Mouse (Mus musculus): Measurements from ENCODE around the gene Tlx2. TPM values are rescaled to one million over a fixed set of nuclear protein-coding genes. Genes with fewer than 3 reads are reported as not detected.

Gene Tlx2
- total and polyA plus RNA-seq, 3 experiments: not detected

GRCm38 (mm10) chr6:83108762-83109668 lies 38.9 kb upstream of the Tlx2 start, which contains the start of gene Mrpl53 (continued):
- TF ChIP-seq ZMIZ1 (IDR thresholded peaks at IDR 0.05; ENCODE audit: low read depth, low read length) (peak; percentile 70; the same call in 1 of the 2 replicates), ZNF384 (IDR thresholded peaks at IDR 0.05; ENCODE audit: low read depth, low read length) (no peak), ZC3H11A (IDR thresholded peaks at IDR 0.05; ENCODE audit: low read depth, low read length) (no peak), RAD21 (IDR thresholded peaks at IDR 0.05; ENCODE audit: low read depth, low read length) (no peak), GABPA (IDR thresholded peaks at IDR 0.05; ENCODE audit: insufficient replicate concordance, low read depth, low read length) (no peak; the same call in 1 of the 2 replicates), UBTF (IDR thresholded peaks at IDR 0.05; ENCODE audit: low read depth, low read length) (0 out of 2 replicates have a peak, but pooled peaks have one; percentile 63), USF2 (conservative IDR thresholded peaks at IDR 0.05; ENCODE audit: low read depth, low read length) (no peak), KAT2A (IDR thresholded peaks at IDR 0.05; ENCODE audit: insufficient replicate concordance, low read length) (peak; percentile 94; the same call in 1 of the 2 replicates), USF1 (IDR thresholded peaks at IDR 0.05; ENCODE audit: low read depth, low read length) (no peak)

DNA sequence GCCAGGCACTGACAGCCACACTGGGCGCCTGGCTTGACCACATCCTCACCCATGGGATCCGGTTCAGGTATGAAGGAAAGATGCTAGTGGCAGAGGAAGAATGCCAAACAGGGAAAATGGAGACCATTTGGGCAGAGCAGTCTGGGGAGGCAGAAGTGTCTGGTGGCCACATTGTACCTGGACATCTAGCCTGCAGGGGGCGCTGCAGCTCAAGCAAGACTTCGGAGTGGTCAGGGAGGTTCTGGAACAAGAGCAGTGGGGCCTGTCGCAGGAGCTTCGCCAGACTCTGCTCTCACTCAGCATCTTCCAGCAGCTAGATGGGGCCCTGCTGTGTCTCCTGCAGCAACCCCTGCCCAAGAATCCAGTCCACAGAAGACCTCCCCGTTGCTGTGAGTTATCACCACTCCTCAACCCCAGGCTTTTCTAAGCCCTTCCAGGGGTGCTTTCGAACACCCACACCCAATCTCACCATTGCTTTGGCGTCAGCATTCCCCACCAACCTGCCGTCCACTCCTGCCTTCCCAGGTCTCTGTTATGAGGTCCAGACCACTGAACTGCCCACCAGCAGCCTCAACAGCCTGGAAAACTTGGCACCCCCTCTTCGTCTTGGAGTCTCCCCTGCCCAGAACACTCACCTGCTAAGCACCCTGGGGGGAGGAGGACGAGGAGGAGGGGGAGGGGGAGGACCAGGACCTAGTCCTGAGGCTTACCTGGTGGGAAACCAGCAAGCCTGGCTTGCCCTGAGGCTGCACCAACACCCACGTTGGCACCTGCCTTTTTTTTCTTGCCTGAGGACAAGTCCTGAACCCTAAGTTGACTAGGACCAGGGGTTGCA lies 37.7 kb upstream of the Tlx2 start:
- Histone ChIP-seq H3K9ac (ENCODE audit: insufficient read depth, low read depth) (peak overlapping the region; percentile 77; the same call in 1 of the 2 replicates), H3K4me1 (ENCODE audit: control insufficient read depth in 1 of 2, insufficient read depth in 2 of 2) (peaks cover 13 to 39% of the 10 kb centered on the region in 2 experiments), H3K9me3 (replicated peaks; ENCODE audit: low read length) (no peaks in the 10 kb centered on the region), H3K27ac (ENCODE audit: insufficient read depth, low read depth) (no peak overlapping the region), H3K36me3 (replicated peaks in 1 of 2; ENCODE audit: control insufficient read depth in 1 of 2, insufficient read depth in 1 of 2, low read length in 1 of 2) (peaks cover 9 to 63% of the 10 kb centered on the region in 2 experiments), H3K27me3 (replicated peaks) (no peaks in the 10 kb centered on the region), H3K4me3 (replicated peaks in 1 of 3; ENCODE audit: low read depth in 2 of 3, low read length in 2 of 3, poor library complexity in 1 of 3) (peak overlapping the region; percentile 70 to 100 (median 99)), H3K79me2 (replicated peaks; ENCODE audit: control insufficient read depth, extremely low read depth, insufficient read depth, poor library complexity, severe bottlenecking) (peaks cover 14% of the 10 kb centered on the region), H3K4me2 (ENCODE audit: insufficient read depth, low read depth, poor library complexity, severe bottlenecking) (peak overlapping the region; percentile 59)
- in situ Hi-C loops (cut with MboI; ENCODE audit: low pct_ligation_motif_present, low pct_unique_long_range_greater_than_20kb, low sequenced_read_pairs) (no loop called here), dilution Hi-C loops (cut with MboI; ENCODE audit: extremely low pct_ligation_motif_present, extremely low pct_unique_long_range_greater_than_20kb, low sequenced_read_pairs) (no loop called here)
- DNase-seq (ENCODE audit: extremely low read depth): peak; percentile 88
- TF ChIP-seq JUN (IDR thresholded peaks at IDR 0.05; ENCODE audit: insufficient read depth, low read depth, low read length) (no peak), ZC3H11A (IDR thresholded peaks at IDR 0.05; ENCODE audit: low read depth, low read length) (no peak), POLR2A (IDR thresholded peaks at IDR 0.05; ENCODE audit: low read depth, low read length) (no peak), RAD21 (IDR thresholded peaks at IDR 0.05; ENCODE audit: low read depth, low read length) (peak; percentile 73), NRF1 (IDR thresholded peaks at IDR 0.05; ENCODE audit: low read depth, low read length) (no peak), MAX (IDR thresholded peaks at IDR 0.05; ENCODE audit: low read length) (peak; percentile 60; the same call in 1 of the 2 replicates), ETS1 (conservative IDR thresholded peaks at IDR 0.05; ENCODE audit: low read depth, low read length) (no peak), SIN3A (IDR thresholded peaks at IDR 0.05; ENCODE audit: low read length) (peak; percentile 34; the same call in 1 of the 2 replicates), PAX5 (IDR thresholded peaks at IDR 0.05; ENCODE audit: low read length) (no peak), EP300 (IDR thresholded peaks at IDR 0.05; ENCODE audit: low read length) (no peak), CTCF (conservative IDR thresholded peaks at IDR 0.05 in 1 of 2, IDR thresholded peaks at IDR 0.05 in 1 of 2; ENCODE audit: low read depth in 2 of 2, low read length in 2 of 2) (peak; percentile 72 to 88), SMC3 (IDR thresholded peaks at IDR 0.05; ENCODE audit: low read depth, low read length) (peak; percentile 70), ELF1 (IDR thresholded peaks at IDR 0.05; ENCODE audit: low read depth, low read length) (no peak), GABPA (IDR thresholded peaks at IDR 0.05; ENCODE audit: insufficient replicate concordance, low read depth, low read length) (no peak), MEF2A (IDR thresholded peaks at IDR 0.05; ENCODE audit: borderline replicate concordance, low read depth, low read length) (no peak), TCF12 (IDR thresholded peaks at IDR 0.05; ENCODE audit: low read depth, low read length) (0 out of 2 replicates have a peak, but pooled peaks have one; percentile 11), NELFE (IDR thresholded peaks at IDR 0.05; ENCODE audit: low read depth, low read length) (0 out of 2 replicates have a peak, but pooled peaks have one; percentile 11), MXI1 (IDR thresholded peaks at IDR 0.05; ENCODE audit: low read depth, low read length) (no peak), CHD2 (IDR thresholded peaks at IDR 0.05; ENCODE audit: low read length) (no peak)

All from CH12.LX (cell line).